Mouse (Mus musculus) urinary bladder, postnatal 36 days (tissue): ENCODE measurements around the gene Swap70.

Experiments used
- DNase-seq, 2 experiments: peaks; one replicate each; pipeline ENCODE4 v3.0.0; 2022; ENCODE audit warnings: low spot score in 2 of 2, mixed read lengths in 1 of 2

Gene Swap70

DNA sequence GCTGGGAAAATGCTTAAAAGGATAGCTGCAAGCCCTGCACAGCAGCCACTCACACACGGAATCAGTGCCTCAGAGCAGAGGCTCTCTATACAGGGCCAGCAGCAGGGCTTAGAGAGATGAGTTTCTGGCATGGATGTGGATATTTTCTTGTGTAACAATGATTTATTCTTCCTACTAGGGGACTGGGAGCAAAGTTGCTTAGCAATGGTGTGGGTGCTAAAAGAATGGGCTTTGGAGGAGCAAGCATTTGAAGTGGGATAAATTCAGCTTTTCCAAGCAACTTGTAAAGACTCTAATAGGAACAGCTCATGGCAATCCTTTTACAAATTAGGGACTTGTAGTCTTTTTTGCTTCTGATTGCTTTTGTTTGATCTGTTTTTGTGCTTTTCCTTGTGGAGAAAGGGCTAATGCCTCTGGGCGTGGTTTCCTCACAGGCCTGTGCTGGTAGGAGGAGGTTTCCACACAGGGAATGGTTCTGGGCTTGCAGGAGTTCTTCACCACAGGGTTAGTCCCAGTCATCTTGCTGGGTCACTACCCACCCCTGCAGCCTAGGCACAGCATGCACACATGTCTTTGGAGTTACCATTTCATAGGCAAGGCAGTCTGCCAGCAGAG, 16.4 kb downstream of the Swap70 start:
- peak in 1 of 2 experiments; percentile 33 for DNase-seq

- no peak for DNase-seq
These were observed 18.1 kb downstream of the Swap70 start for GRCm38 (mm10) chr7:110239590-110239989.

DNA sequence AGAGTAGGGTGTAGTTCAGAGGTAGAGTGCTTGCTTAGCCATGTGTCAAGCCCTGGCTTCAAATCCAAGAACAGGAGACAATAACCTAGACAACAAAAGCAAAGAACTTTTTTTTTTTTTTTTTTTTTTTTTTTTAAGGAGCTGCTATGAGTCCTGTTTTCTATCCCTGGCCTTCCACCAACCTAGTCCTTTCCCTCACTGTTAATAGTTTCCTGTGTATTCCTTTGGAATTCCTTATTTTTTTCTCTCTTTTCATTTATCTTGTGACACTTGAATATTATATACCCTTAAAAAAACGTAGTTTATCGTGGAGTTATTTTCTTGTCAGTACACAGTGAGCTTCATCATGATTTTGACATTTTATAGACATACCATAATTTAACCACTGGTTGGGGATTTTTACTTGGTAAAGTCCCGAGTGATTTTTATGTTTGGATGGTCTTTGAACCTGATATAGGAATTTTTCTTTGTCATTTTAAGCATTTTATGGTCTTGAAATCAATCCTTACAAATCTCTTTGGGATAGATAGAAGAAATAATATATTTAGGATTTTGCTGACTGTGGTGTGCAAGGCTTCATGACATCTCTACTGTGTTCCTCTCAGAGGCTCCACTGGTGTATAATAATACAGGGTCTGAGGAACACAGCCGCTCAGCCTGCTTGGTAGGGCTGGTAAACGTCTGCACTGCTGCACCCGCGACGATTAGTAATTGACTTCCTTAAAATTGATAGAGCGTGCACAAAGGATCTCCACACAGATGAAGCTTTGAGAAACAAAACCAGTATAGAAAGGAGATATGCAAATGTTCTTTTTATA, 20.2 kb downstream of the Swap70 start:
- no peak for DNase-seq

DNA sequence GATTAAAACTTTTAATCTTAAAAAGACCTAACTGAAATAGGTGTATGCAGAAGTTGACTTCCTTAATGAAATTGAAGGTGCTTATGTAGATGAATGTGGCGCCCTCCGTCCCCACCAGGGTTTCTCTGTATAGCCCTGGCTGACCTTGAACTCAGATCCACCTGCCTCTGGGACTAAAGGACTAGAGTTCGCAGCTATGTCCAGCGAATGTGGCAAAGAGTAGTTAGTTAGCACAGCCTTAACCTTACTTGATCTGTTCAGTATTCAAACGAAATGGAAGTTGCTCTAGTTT, 20.7 kb downstream of the Swap70 start:
- DNase-seq: no peak

DNA sequence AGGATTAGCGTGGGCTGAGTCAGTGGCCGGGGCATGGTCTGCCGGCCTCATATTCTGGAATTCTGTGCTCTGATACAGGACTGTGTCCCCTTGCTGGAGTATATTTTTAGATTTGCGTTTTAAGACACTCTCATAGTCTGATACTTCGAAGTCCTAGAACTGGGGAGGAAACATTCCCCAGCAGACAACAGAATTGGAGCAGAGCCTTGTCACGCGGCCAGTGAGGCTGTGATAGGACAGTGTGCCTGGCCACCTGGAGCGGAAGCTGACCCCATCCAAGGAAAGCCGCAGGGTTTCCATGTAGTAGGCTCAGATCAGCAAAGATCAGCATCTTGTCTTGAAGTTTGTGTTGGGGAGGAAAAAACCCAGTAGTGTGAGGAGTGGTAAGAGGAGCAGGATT, 23.6 kb downstream of the Swap70 start:
- no peak for DNase-seq

DNA sequence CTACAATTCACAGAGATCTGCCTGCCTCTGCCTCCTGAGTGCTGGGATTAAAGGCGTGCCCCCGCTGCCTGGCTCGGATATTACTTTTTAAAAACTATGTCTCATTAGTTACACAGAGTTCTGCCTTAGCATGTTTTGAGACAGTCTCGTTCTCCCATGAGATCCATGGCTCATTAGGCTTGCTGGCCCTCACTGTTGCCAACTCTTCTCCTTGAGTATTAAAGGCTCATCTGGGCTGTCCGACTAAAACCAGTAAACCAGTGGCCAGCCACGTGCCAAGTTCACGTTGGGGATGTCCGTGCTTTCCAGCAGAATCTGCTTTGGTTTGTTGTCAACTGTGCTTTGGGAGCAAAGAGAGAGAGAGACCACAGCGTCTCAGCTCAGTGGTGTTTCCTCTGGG, 25.0 kb downstream of the Swap70 start:
- DNase-seq: no peak

GRCm38 (mm10) chr7:110247801-110248200, 26.3 kb downstream of the Swap70 start:
- no peak for DNase-seq

DNA sequence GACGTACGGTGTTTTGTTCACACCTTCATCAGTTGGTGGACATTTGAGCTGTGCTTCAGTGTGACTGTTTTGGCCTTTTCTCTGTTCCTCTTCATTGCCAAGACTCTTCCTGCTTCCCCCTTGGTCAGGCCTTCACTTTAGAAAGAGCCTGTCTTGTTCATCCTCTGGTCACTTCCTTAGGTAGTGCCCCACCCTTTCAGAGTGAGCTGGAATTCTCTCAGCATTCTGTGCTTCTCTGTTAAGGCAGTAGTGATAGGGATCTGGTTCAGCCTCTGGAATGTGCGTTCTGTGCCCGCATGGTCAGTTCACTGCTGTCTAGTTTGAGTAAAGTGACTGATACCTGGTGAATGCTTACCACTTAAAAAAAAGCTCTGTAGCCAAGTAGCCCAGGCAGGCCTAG, 27.2 kb downstream of the Swap70 start:
- no peak for DNase-seq

- DNase-seq: no peak
These were observed 32.4 kb downstream of the Swap70 start for GRCm38 (mm10) chr7:110253861-110254260.

DNA sequence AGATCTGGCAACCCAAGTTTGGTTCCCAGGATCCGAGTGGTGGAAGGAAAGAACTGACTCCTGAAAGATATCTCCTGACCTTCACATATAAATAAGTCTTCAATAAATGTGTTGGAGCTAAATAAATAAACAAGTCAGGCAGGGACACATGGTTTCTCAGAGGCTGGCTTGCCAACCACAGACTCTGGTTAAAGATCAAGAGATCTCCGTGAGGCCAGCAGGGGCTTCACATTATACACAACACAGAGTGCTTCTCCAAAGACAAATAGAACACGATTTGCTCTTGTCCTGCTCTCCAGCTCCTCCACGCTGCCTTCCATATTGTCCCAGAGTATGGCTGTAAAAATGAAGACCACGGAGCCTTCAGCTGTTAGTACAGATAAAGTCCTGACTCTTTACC, 32.9 kb downstream of the Swap70 start:
- DNase-seq: no peak

DNA sequence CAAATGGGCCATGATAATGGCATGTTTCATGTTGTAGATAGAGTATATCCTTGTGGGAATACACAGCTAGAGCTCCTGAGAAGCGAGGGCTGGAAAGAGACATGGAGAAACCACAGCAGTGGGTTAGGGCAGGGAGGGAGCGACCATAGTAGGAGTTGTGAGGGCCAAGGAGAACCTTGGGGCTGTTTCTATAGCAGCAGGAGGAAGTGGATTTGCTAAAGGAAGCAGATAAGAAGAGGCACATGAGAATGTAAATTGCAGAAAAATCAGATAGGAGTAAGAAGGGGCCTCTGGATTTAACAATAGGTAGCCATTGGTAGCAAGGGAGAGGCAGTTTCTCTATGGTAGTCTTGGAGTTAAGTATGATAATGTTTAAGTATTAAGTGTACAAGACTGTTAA, 35.5 kb downstream of the Swap70 start:
- no peak for DNase-seq

- no peak for DNase-seq
These were observed 36.9 kb downstream of the Swap70 start for GRCm38 (mm10) chr7:110258196-110258950.

GRCm38 (mm10) chr7:110259966-110260711, 38.6 kb downstream of the Swap70 start:
- peak; percentile 8 to 24 for DNase-seq

DNA sequence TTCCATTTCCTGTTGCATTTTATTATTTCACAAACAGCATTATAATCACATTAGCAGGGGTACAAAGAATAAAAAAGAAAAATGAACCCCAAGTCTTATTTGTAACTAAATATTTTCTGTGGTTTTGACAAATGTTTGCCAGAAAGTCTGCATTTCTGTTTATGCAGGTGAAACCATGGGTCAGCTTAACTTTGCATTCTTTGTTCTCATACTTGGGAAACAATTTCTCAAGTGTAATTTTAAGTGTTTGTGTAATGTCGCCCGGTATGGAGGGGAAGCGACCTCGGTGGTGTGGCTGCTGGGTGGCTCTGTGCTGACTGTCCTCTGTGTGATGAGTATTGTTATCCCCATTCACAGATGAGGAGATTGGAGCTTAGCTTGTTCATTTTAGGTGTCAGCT, 40.3 kb downstream of the Swap70 start:
- DNase-seq: no peak

- no peak for DNase-seq
These were observed 41.1 kb downstream of the Swap70 start for GRCm38 (mm10) chr7:110262661-110263060.

DNA sequence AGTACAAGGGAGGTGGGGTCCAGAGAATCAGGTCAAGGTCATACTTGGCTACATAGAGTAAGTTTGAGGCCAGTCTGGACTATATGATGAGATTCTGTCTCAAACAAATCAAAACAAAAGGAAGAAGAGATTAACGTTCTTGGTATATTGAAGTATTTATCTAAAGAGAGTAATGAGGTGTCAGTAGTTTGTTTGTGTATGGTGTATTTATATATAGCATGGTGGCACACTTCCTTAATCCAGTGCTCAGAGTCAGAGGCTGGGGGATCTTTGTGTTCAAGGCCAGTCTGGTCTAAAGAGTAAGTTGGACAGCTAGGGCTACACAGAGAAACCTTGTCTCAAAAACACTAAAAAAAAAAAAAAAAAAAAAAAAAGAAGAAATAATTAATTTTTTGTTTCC, 42.0 kb downstream of the Swap70 start:
- no peak for DNase-seq

DNA sequence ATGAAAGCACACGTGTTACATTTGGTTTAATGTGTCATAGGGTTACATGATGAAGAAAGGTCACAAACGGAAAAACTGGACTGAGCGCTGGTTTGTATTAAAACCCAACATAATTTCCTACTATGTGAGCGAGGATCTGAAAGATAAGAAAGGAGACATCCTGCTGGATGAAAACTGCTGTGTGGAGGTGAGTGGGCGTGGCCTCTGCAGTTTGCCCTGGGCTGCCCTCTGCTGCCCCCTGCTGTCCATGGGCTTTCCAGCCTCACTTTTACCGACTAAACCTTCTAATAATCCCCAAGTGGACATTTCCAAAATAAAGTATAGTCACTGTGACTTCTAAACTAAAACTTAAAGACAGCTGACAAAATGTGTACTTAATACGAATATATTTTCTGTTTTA, 44.3 kb downstream of the Swap70 start:
- DNase-seq: peak; percentile 84 to 88

- no peak for DNase-seq
These were observed 45.5 kb downstream of the Swap70 start for GRCm38 (mm10) chr7:110267014-110267413.

DNA sequence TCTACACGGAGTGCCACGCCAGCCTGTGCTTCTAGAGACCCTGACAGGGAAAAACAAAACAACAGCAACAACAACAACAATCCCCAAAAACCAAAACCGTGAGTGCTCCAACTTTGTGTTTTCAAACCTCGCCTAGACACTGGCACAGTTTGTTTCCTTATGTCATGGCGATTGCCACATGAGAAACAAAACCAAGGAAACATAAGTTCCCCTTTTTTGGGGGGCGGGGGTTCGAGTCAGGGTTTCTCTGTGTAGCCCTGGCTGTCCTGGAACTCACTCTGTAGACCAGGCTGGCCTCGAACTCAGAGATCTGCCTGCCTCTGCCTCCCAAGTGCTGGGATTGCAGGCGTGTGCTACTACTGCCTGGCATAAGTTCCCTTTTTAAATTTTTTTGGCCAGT, 46.5 kb downstream of the Swap70 start:
- DNase-seq: no peak

- no peak for DNase-seq
These were observed 47.0 kb downstream of the Swap70 start for GRCm38 (mm10) chr7:110268511-110268910.

- DNase-seq: no peak
These were observed 48.3 kb downstream of the Swap70 start for GRCm38 (mm10) chr7:110269777-110270176.

- DNase-seq: no peak
These were observed 48.9 kb downstream of the Swap70 start for GRCm38 (mm10) chr7:110270455-110270854.
